Mouse (Mus musculus) bone marrow, adult 2 months (tissue): Measurements from ENCODE around the gene Sytl2.

Source experiments
- CTCF ChIP-seq: fragments of 200-500 bp; IDR thresholded peaks from 2 replicates; pipeline ENCODE4 v1.5.1; 2011; ENCODE audit warnings: low read length, control low read depth; ENCODE audit not compliant: control insufficient read depth, insufficient read depth
- POLR2A ChIP-seq: fragments of 200-500 bp; IDR thresholded peaks from 2 replicates; pipeline ENCODE4 v1.6.1; 2011; ENCODE audit warnings: low read depth, mild to moderate bottlenecking, control low read depth, low read length, borderline replicate concordance; ENCODE audit not compliant: control insufficient read depth

DNA sequence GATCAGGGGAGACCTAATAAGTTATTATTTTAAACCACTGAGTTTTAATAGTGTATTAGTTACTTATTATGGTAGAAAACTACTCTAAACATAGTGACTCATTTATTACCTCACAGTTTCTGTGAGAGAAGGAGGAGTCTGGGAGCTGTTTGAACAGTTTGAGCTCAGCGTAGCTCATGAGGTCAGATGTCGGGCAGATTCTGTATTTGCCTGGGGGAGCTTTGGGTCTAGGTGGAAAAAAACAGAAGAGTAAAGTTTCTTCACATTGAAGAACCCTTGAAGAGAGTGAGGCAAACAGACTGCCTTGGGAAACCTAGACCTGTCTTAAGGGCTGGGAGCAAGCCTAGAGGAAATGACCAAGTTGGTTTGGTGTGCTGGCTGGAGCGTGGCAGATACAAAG, 24.8 kb upstream of the Sytl2 start:
- no peak for TF ChIP-seq POLR2A
- no peak for TF ChIP-seq CTCF
